Mouse (Mus musculus) intestine, embryonic 14.5 days (tissue): ENCODE measurements around the gene Rgs12. TPM values are rescaled to one million over a fixed set of nuclear protein-coding genes. Genes with fewer than 3 reads are reported as not detected.

Experiments
- ATAC-seq: fragments of 200-750 bp; cut with Nextera tagmentation; replicated peaks from 2 replicates; pipeline ENCODE4 v1.8.0; 2017; ENCODE audit warnings: low read depth, moderate number of reproducible peaks, moderate TSS enrichment, moderate library complexity; ENCODE audit not compliant: low FRiP score, low TSS enrichment
- DNase-seq: peaks from one replicate; pipeline ENCODE4 v3.0.0-alpha.2; 2018; ENCODE audit warnings: low spot score
- H3K27ac ChIP-seq: fragments of 300-500 bp; sonication (generic); 2 replicates; pipeline ENCODE4 v1.5.1; 2014; ENCODE audit warnings: low read depth, mild to moderate bottlenecking, control low read depth
- H3K27me3 ChIP-seq: fragments of 300-500 bp; sonication (generic); replicated peaks from 2 replicates; pipeline ENCODE4 v1.6.1; 2014; ENCODE audit warnings: low read length, control low read depth; ENCODE audit not compliant: control insufficient read depth, insufficient read depth
- H3K36me3 ChIP-seq: fragments of 300-500 bp; sonication (generic); 2 replicates; pipeline ENCODE4 v1.6.1; 2014; ENCODE audit warnings: low read length, control low read depth; ENCODE audit not compliant: control insufficient read depth, insufficient read depth
- H3K4me1 ChIP-seq: fragments of 300-500 bp; sonication (generic); replicated peaks from 2 replicates; pipeline ENCODE4 v1.6.1; 2014; ENCODE audit warnings: low read length, control low read depth, mixed read lengths; ENCODE audit not compliant: control insufficient read depth, insufficient read depth
- H3K4me2 ChIP-seq: fragments of 300-500 bp; sonication (generic); 2 replicates; pipeline ENCODE4 v1.6.1; 2014; ENCODE audit warnings: low read length
- H3K4me3 ChIP-seq: fragments of 300-500 bp; sonication (generic); 2 replicates; pipeline ENCODE4 v1.5.1; 2014; ENCODE audit warnings: low read depth, low read length, control low read depth, mixed read lengths
- H3K9ac ChIP-seq: fragments of 300-500 bp; sonication (generic); 2 replicates; pipeline ENCODE4 v1.6.1; 2014; ENCODE audit warnings: mild to moderate bottlenecking, low read length
- H3K9me3 ChIP-seq: fragments of 300-500 bp; sonication (generic); 2 replicates; pipeline ENCODE4 v1.6.1; 2016; ENCODE audit warnings: low read length, control low read depth; ENCODE audit not compliant: control insufficient read depth
- WGBS: fragments of 180-500 bp; shearing (Covaris S2); extraction: QIAGEN DNeasy Blood & Tissue Kit; methylation state at CpG from one replicate; pipeline ENCODE4 v1.1.7; 2014; 5-methylcytosine and 5-hydroxymethylcytosine counted together
- polyA plus RNA-seq: library from polyadenylated mRNA; unstranded; fragments of >200 nt; fragmentation: Nextera tagmentation; extraction: Ambion mirVana; gene quantifications from 2 replicates; pipeline ENCODE4 v1.2.1, GENCODE M21; 2014

The Rgs12 gene
- polyA plus RNA-seq, 1 experiment from 2014 or later: 19.0 TPM

GRCm38 (mm10) chr5:35037438-35037837 is 88.2 kb downstream of the Rgs12 start:
- Histone ChIP-seq H3K9ac (no peak overlapping the region), H3K36me3 (peaks cover 19% of the 10 kb centered on the region; the same call in 1 of the 2 replicates), H3K27me3 (no peaks in the 10 kb centered on the region), H3K9me3 (no peaks in the 10 kb centered on the region), H3K4me2 (no peak overlapping the region), H3K4me3 (no peak overlapping the region), H3K27ac (no peak overlapping the region), H3K4me1 (no peaks in the 10 kb centered on the region)
- ATAC-seq (no peak), DNase-seq (no peak)

- Histone ChIP-seq H3K9ac (no peak within 1 kb of the TSS), H3K4me1 (no peaks in the 10 kb centered on the region), H3K27ac (no peak within 1 kb of the TSS), H3K27me3 (no peaks in the 10 kb centered on the region), H3K9me3 (no peaks in the 10 kb centered on the region), H3K4me3 (no peak within 1 kb of the TSS), H3K4me2 (no peak within 1 kb of the TSS), H3K36me3 (no peaks in the 10 kb centered on the region)
- ATAC-seq: no peak
- DNase-seq: no peak
- 34% methylated on average over 6 of the region's 6 CpGs for WGBS
Observed at GRCm38 (mm10) chr5:35041268-35041829, 92.1 kb downstream of the Rgs12 start, which contains the start of gene Hgfac. TSS of gene Hgfac (plus strand) at chr5:35041509.

GRCm38 (mm10) chr5:35042431-35043109 is 93.3 kb downstream of the Rgs12 start:
- WGBS: 71% methylated on average over 10 of the region's 10 CpGs
- ATAC-seq: peak; percentile 41; the same call in 1 of the 2 replicates
- H3K4me1 ChIP-seq: no peaks in the 10 kb centered on the region

GRCm38 (mm10) chr5:35043110-35043451 is 93.8 kb downstream of the Rgs12 start:
- H3K27ac ChIP-seq: no peak overlapping the region
- no peaks in the 10 kb centered on the region for H3K4me1 ChIP-seq
- H3K4me2 ChIP-seq: no peak overlapping the region
- 21% methylated on average over 1 of the region's 1 CpGs for WGBS
- H3K9ac ChIP-seq: no peak overlapping the region
- no peak overlapping the region for H3K4me3 ChIP-seq
- ATAC-seq: peak; percentile 63
- no peaks in the 10 kb centered on the region for H3K27me3 ChIP-seq
- no peaks in the 10 kb centered on the region for H3K9me3 ChIP-seq
- no peaks in the 10 kb centered on the region for H3K36me3 ChIP-seq
- DNase-seq: peak; percentile 74

More at GRCm38 (mm10) chr5:35042431-35043109, 93.3 kb downstream of the Rgs12 start:
- DNase-seq: no peak
- Histone ChIP-seq H3K9me3 (no peaks in the 10 kb centered on the region), H3K9ac (no peak overlapping the region), H3K4me2 (no peak overlapping the region), H3K27me3 (no peaks in the 10 kb centered on the region), H3K36me3 (no peaks in the 10 kb centered on the region), H3K27ac (no peak overlapping the region), H3K4me3 (no peak overlapping the region)

GRCm38 (mm10) chr5:35050541-35050940 is 101.3 kb downstream of the Rgs12 start:
- Histone ChIP-seq H3K4me1 (no peaks in the 10 kb centered on the region), H3K4me3 (no peak overlapping the region), H3K9ac (no peak overlapping the region), H3K36me3 (no peaks in the 10 kb centered on the region), H3K4me2 (no peak overlapping the region), H3K9me3 (no peaks in the 10 kb centered on the region), H3K27ac (no peak overlapping the region), H3K27me3 (0 out of 2 replicates have a peak, but pooled peaks cover 3% of the 10 kb centered on the region)
- ATAC-seq: no peak
- 79% methylated on average over 5 of the region's 5 CpGs for WGBS
- DNase-seq: no peak

GRCm38 (mm10) chr5:35054628-35055027 is 105.4 kb downstream of the Rgs12 start:
- no peak overlapping the region for H3K27ac ChIP-seq
- ATAC-seq: no peak

GRCm38 (mm10) chr5:35055076-35055475 is 105.8 kb downstream of the Rgs12 start:
- Histone ChIP-seq H3K4me1 (peaks cover 7% of the 10 kb centered on the region), H3K27ac (no peak overlapping the region), H3K9ac (no peak overlapping the region), H3K27me3 (peaks cover 40% of the 10 kb centered on the region), H3K9me3 (no peaks in the 10 kb centered on the region), H3K4me2 (no peak overlapping the region), H3K36me3 (no peaks in the 10 kb centered on the region), H3K4me3 (no peak overlapping the region)
- no peak for DNase-seq
- 67% methylated on average over 12 of the region's 12 CpGs for WGBS
- ATAC-seq: no peak

More at GRCm38 (mm10) chr5:35054628-35055027, 105.4 kb downstream of the Rgs12 start:
- peaks cover 39% of the 10 kb centered on the region for H3K27me3 ChIP-seq
- no peak overlapping the region for H3K4me2 ChIP-seq
- no peaks in the 10 kb centered on the region for H3K9me3 ChIP-seq
- no peak overlapping the region for H3K4me3 ChIP-seq
- H3K36me3 ChIP-seq: no peaks in the 10 kb centered on the region
- peaks cover 7% of the 10 kb centered on the region for H3K4me1 ChIP-seq
- WGBS: 84% methylated on average over 3 of the region's 3 CpGs
- no peak for DNase-seq
- no peak overlapping the region for H3K9ac ChIP-seq

GRCm38 (mm10) chr5:35056604-35057432 is 107.6 kb downstream of the Rgs12 start, which contains the start of gene Dok7:
TSS of gene Dok7 (plus strand) at chr5:35056766.
- peak; percentile 71 for DNase-seq
- Histone ChIP-seq H3K4me2 (peak within 1 kb of the TSS; percentile 93), H3K4me3 (peak within 1 kb of the TSS; percentile 40), H3K9ac (peak within 1 kb of the TSS; percentile 37), H3K27ac (no peak within 1 kb of the TSS), H3K27me3 (peaks cover 40% of the 10 kb centered on the region), H3K4me1 (peaks cover 7% of the 10 kb centered on the region), H3K9me3 (no peaks in the 10 kb centered on the region), H3K36me3 (no peaks in the 10 kb centered on the region)
- ATAC-seq: peak; percentile 56
- 2% methylated on average over 69 of the region's 74 CpGs for WGBS
